Mouse (Mus musculus): Measurements from ENCODE around the gene Tmem9b.

Gene Tmem9b

GRCm38 (mm10) chr7:109739822-109740370, 12.8 kb downstream of the Tmem9b start:
- DNase-seq (ENCODE audit: low spot score in 2 of 2): no peak

GRCm38 (mm10) chr7:109734806-109735205, 17.9 kb downstream of the Tmem9b start:
- DNase-seq (ENCODE audit: low spot score in 2 of 2): no peak

DNA sequence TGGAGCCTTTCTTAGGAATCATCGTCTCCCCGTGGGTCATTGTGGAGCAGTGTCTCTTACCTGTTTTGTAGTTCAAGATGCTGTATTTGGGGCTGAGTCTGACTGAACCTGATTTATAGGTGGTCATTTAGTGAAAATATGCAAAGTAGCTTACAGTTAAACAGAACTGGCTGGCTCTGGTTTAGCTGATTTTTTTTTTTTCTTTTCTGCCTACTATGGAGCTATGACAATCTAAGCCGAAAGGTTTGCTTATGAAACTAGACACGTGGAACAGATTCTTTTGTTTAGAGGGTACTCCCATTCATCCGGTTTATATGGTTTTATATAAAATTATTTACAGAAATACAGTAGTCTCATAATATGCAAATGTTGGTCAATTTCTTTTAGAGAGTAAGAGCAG, 21.0 kb downstream of the Tmem9b start, which contains the start of gene Ascl3:
Ascl3 (minus strand) TSS at position 101 of the 400 bp plus-strand sequence.
- no peak for DNase-seq (ENCODE audit: low spot score in 2 of 2)

DNA sequence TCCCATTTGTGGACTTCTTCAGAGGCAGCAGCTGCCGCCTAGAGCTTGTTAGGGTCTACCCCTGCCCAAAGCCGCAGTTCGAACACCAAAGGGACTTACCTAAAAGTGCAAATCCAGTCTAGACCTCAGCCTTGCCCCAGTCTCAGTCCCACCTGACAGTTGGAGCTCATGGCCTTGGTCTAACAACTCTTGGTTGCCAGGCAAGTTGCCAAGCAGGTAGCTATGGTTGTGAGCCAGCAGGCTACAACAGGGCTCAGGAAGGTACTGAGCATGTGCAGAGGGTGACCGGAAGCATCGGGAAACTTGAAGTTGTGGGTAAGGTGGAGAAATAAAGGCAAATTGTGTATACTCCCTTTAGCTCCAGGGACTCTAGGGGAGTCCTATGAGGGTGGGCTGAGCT, 29.0 kb downstream of the Tmem9b start, which contains the start of gene BC051019:
BC051019 (minus strand) TSS at position 154 of the 400 bp plus-strand sequence.
- DNase-seq (ENCODE audit: low spot score in 2 of 2): no peak

- no peak for DNase-seq (ENCODE audit: low spot score in 2 of 2)
Observed at GRCm38 (mm10) chr7:109723114-109723513, 29.6 kb downstream of the Tmem9b start.

- DNase-seq (ENCODE audit: low spot score in 2 of 2): no peak
Observed at GRCm38 (mm10) chr7:109722618-109723017, 30.1 kb downstream of the Tmem9b start.

GRCm38 (mm10) chr7:109719286-109719685, 33.4 kb downstream of the Tmem9b start:
- DNase-seq (ENCODE audit: low spot score in 2 of 2): peak; percentile 49 to 58

GRCm38 (mm10) chr7:109713434-109713982, 39.2 kb downstream of the Tmem9b start:
- no peak for DNase-seq (ENCODE audit: low spot score in 2 of 2)

DNA sequence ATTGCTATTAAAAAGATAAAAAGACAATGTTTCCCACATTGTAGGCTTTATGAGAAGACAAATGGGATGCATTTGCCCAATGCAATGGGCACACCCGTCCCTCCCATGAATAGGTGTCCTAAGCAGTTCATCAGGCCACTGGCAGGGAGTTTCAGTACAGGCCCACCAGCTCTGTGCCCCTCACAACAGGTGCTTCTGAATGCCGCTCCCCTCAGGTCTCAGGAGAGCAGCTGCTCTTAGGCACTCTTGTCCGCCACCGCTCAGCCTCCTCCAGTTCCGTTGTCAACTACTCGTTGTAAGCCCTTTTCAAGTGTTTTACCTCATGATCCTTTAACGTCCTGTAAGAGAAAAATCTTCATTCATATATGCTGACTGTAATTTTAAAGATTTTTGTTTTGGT, 40.5 kb downstream of the Tmem9b start:
- DNase-seq (ENCODE audit: low spot score in 2 of 2): no peak

- DNase-seq (ENCODE audit: low spot score in 2 of 2): no peak
Observed at GRCm38 (mm10) chr7:109710069-109710468, 42.6 kb downstream of the Tmem9b start.

GRCm38 (mm10) chr7:109708961-109709382, 43.7 kb downstream of the Tmem9b start:
- DNase-seq (ENCODE audit: low spot score in 2 of 2): no peak

DNA sequence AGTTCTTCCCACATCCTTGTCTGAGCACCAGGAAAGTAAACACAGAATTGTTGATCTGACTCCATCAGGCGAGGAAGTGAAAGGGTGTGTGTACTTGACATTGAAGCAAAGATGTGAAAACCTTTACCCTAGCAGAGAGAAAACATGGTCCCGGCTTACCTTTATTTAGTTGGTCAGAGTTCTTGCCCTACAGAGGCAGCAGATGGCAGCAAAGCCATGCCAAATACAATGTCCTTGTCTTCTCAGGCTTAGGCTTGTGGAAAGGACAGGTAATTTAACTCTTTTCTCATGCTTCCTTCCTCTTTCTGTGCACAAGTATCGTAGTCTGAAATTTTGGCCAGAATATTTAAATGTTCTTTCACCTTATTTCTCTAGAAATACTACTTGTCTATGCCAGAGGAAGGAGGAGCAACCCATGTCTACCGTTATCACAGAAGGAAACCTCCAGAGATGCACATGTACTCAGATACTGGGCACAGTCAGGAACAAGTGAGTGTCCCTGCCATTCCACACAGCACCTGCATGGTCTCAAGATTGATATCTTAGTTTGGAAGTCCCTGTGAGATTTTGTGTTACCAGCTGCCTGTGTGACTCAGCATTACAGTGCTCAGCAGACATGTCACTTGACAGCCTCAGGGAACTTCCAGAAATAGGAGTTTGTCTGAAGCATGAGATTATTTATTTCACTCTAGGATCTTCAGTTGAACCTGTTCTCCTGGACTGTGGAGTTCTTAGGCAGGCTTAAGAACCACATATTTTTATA, 45.5 kb downstream of the Tmem9b start:
- peak; percentile 57 to 58 for DNase-seq (ENCODE audit: low spot score in 2 of 2)

DNA sequence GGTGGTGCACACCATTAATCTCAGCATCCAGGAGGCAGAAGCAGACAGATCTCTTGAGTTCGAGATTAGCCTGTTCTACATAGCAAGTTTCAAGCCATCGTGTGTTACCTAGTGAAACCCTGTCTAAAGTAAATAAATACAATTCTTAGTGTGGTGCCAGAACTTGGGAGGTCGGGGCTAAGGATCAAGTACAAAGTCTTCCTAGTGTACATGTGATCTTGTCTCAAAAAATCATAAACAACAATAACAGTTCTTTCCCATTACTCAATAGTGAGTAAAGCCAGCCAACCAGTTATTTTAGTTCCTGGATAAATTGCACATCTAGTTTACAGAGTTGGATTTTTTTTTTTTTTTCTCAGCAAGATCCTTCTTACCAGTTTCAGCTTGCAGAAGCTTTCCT, 48.2 kb downstream of the Tmem9b start:
- no peak for DNase-seq (ENCODE audit: low spot score in 2 of 2)

DNA sequence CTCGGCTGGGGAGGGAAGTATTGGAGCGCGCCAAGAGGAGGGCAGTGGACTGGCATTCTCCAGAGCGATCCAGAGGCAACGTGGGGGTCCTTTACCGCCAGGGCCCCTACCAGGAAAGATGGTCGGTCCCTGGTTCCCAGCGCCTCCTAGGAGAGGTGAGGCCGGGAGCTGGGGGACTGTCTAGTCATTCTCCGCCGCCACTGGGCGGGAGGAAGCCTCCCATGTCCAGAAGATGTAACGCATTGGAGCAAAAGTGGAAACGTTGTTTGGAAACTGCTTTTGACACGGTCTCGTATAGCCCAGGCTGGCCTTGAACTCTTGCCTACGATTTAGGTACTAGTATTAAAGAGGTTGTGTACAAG, 48.7 kb downstream of the Tmem9b start:
- DNase-seq (ENCODE audit: low spot score in 2 of 2): peak in 1 of 2 experiments; percentile 18

DNA sequence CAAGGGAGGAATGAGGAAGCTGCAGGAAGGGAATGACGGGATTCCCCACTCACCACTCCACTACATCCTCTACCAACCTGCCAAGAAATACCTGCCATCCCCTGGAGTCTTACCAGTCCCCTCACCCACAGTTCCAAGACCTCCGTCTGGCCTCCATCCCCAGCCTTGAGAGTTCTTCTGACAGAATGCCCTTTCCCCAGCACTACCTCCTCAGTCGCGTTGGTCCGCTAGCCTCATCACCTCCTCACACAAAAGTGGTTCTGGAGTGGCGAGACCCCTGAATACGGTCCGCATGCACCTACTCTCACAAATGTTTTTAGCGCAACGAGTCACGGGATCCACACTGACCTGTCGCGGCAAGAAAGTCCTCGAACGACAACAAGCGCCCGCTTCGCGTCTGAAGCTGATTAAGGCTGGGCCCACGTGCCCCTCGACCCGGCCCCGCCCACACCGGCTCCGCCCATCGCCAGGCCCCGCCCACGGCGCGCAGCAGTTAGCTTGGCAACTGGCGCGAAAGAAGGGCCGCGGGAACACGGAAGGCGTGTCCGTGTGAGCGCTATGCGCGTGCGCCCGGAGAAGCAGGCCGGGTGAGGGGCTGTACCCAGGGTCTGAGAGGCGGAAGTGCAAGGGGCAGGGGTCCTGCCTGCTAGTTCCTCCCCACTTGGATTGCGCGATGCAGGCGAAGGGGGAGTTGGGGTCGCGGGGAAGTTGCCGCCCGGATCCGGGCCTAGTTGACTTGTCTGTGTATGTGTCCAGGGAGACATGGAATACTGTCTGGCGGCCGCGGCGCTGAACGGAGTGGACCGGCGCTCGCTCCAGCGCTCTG, 49.3 kb downstream of the Tmem9b start, which contains the start of the genes St5 and Akip1:
St5 (minus strand) TSS at position 416 of the 826 bp plus-strand sequence.
Akip1 (plus strand) TSS at position 501 of the 826 bp plus-strand sequence.
- peak; percentile 90 to 92 for DNase-seq (ENCODE audit: low spot score in 2 of 2)

GRCm38 (mm10) chr7:109702721-109703120, 50.0 kb downstream of the Tmem9b start:
- DNase-seq (ENCODE audit: low spot score in 2 of 2): no peak

GRCm38 (mm10) chr7:109700213-109700612, 52.5 kb downstream of the Tmem9b start:
- DNase-seq (ENCODE audit: low spot score in 2 of 2): no peak

DNA sequence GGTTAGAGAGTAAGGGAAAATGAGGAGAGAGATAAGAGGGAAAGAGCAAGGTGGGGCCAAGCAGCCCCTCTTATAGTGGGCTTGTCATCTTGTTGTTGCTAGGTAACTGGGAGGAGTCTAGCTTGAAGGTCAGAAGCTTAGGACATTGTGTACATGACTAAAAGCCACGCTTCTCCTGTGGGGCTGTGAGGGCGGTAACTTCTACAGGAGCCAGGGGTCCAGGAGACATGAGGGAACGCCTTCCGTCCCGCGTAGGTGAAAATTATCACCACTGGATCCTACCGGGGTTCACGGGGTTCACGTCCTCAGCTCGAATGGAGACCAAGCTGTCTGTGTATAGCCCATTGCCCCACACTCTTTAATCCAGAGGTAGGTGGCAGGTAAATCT, 57.3 kb downstream of the Tmem9b start:
- DNase-seq (ENCODE audit: low spot score in 2 of 2): no peak

DNA sequence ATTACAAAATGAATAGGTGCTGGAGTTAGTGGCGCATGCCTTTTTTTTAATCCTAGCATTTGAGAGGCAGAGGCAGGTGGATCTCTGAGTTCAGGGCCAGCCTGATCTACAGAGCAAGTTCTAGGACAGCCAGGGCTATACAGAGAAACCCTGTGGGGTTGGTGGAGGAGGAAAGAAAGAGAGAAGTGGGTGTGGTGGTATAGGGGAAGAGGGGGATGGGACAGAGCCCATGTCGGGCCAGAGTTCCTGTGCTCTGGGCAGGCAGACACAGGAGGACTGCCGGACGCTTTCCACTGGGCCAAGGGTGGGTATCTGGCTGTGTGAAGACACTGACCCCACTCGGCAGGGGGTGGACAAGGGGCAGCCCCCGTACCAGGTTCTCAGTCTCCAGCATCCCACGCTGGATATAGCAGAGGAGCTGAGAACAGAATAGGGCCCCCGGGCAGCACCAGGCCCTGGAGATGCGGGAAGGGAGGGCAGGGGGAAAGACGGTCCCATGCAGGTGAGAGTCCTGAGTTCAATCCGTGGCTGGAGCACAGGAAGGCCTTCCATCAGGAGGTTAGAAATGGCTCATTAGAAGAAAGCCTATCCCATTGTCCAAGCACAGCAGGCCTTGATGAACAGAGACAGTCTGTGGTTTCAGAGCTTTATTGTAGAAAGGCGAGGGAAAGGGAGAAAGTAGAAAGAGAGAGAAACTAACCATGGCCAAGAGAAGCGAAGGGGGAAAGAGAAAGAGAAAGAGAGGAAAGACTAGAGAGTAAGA, 57.9 kb downstream of the Tmem9b start:
- DNase-seq (ENCODE audit: low spot score in 2 of 2): no peak

DNA sequence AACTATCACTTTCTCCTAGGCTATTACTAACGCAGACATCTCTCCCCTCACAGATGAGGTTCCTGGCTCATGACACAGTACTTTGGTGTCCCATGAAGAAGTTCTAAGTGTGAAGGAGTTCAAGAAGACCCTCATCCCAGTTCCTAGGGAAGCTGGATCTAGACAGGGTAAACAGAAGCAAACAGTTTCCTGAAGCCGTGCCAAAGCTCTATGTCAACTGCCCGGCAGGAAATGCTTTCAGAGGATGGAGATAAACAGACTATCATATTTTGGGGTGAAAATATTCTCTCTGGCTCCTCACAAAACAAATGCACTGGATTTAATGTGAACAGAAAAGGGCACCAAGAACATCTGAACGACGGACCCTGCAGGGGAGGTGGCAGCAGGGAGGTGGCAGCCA, 61.7 kb downstream of the Tmem9b start:
- no peak for DNase-seq (ENCODE audit: low spot score in 2 of 2)

GRCm38 (mm10) chr7:109690101-109690500, 62.6 kb downstream of the Tmem9b start:
- no peak for DNase-seq (ENCODE audit: low spot score in 2 of 2)

All from right cerebral cortex, adult 2 months (tissue).